Mouse (Mus musculus) lung, adult 2 months (tissue): ENCODE results near the gene Phka2.

Source experiments
- CTCF ChIP-seq: fragments of 200-500 bp; IDR thresholded peaks from 2 replicates; pipeline ENCODE4 v1.5.1; 2011; ENCODE audit warnings: mild to moderate bottlenecking, low read length, control low read depth; ENCODE audit not compliant: insufficient read depth
- POLR2A ChIP-seq: fragments of 200-500 bp; IDR thresholded peaks from 2 replicates; pipeline ENCODE4 v1.6.1; 2011; ENCODE audit warnings: low read depth, mild to moderate bottlenecking, control low read depth, low read length, borderline replicate concordance; ENCODE audit errors: extremely low read depth

DNA sequence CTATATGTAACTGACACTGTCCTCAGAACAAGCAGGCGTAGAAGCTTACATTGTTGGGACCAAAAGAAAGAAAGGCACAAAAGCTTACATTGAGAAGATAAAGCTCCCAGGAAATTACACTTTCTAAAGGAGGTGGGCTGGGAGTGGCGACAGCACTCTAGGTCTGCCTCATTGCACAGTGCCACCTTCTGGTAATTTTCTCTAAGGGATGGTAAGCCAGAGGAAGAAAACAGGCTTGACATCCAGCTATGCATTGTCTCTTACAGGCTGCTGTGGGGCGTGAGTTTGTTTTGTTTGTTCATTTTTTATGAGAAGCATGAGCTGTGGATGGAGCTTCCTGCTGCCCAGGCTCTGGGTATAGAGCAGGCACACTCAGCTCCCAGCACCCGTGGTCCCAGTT, 50.1 kb downstream of the Phka2 start:
- TF ChIP-seq CTCF, result peak; percentile 17; the same call in 1 of the 2 replicates
- TF ChIP-seq POLR2A, result no peak
